Mouse (Mus musculus) mouse trophoblast stem cell (cell line): ENCODE data around the gene Rnf227.

Source experiments
- in situ Hi-C, 2 experiments: fragments of 300-500 bp; cut with MseI, MboI; formaldehyde crosslinking; loops; 2 replicates in 1 of 2; 3 replicates in 1 of 2; pipeline ENCODE4 v1.15.1; 2025

Rnf227 gene

DNA sequence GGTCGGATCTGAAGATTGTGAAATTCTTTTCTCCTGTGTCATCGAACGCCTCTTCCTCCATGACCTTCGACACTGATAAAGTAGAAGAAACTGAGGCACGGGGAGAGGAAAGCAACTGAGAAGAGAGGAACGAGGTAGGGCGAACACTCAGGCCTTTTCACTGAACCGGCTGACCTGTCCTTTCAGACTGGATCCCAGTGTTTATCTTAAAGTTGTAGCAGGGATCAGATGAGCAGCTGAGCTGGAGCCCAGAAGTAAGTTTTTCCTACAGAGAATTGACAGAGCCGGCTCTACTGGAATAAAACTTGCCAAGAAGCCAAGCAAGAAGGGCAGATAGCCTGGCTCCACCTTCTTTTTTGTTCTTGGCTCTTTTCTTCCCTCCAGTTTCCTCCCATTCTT is 30.6 kb downstream of the Rnf227 start:
- in situ Hi-C loops: no loop called here

DNA sequence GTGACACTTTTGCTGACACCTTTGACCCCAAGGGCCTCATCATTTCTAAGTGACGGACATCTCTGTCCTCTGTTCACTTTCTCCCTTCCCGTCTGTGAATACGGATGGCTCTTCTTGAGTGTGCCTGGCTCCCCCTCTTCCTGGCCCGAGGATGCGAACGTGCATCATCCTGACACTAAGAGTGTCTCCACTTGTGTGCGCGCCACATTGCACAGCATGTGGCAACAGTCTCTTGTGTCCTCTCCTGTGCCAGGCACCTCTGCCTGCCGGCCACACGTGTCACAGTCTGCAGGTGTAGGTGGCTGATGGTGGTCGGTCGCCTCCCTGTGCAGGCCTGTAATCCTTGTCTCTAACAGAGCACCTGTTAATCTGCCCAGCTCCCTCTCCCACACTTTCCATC is 31.3 kb downstream of the Rnf227 start:
- in situ Hi-C loops: no loop called here

DNA sequence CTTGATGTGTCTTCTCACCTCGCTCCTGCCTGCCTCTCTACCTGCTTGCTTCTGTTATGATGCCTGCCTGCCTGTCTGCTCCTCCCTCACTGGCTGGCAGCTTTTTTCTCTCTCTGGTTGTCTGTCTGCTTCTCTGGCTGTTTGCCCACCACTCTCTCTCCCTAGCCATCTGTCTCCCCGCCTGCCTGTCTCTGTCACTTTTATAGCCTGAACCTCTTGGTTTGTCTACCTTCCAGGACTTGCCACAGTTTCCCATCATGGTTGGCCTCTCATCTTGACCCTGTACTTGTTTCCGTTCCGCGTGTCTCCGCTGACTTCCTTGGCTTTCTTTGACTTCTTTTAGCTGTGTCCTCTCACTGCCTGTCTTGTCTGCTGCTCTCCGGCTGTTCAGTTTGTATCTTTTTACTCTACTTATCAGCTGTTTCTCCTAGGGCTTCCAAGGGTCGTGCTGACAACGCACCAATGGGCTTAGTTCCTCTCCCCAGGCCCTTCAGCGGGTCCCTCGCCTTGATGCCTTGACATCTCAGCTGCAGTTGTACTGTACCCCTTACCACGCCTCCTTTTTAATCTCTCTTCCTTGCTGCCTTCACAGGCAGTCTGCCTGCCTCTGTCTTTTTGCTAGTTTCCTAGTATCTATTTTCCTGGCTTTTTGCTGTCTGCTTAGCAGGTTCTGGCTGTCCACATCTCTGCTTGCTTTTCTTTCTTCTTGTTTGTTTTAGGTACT is 32.0 kb downstream of the Rnf227 start:
- in situ Hi-C loops: no loop called here

DNA sequence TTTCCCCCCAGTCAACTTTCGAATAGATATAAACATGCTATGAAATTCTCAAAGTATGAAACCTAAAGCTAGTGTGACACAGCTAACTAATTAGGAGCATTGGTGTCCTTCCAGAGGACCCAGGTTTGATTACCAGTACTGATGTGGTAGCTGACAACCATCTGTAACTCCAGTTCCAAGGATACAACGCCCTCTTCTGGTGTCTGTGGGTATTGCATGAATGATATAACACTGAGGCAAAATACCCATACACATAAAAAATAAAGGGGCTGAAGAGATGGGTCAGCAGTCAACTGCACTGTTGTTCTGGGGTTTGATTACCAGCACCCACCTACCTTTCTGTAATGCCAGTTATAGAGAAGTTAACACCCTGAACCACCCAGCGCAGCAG is 32.5 kb downstream of the Rnf227 start:
- in situ Hi-C loops: no loop called here

DNA sequence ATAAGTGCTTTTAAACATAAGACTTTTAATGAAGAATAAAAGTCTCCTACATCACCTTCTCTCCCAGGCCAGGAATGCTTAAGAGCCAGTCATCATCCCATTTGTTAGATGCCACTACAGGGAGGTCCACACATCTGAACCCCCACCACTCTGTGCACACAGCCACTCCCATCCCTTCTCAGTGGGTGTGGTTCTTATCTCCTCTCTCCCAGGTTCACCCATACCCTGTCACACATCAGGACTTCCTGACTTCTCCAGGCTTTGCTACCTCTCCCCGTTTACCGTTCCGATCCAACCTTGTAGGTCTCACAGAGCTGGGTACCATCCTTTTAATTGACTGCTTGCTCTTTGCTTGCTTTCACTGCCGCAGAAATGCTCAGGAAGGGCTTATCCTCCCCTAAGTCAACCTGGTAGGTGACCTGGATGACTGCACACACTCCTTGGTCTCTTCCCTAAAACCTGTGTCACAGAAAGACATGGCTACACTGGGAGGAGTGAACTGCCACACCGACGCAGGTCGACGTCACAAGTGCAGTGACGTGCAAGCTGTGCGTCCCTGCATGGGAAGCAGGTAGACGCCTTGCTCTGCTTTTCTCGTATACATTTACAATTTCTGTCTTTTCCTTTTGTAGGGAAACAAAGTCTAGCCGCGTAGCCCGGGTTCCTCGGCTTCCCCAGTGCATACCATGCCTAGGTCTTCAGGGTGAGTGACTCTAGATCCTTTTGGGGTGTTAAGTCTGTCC is 33.1 kb downstream of the Rnf227 start:
- in situ Hi-C loops: no loop called here

GRCm38 (mm10) chr11:69375646-69376045 is 35.4 kb downstream of the Rnf227 start:
- in situ Hi-C loops: no loop called here

- in situ Hi-C loops: no loop called here
Measured at GRCm38 (mm10) chr11:69377766-69378165, 37.5 kb downstream of the Rnf227 start.

DNA sequence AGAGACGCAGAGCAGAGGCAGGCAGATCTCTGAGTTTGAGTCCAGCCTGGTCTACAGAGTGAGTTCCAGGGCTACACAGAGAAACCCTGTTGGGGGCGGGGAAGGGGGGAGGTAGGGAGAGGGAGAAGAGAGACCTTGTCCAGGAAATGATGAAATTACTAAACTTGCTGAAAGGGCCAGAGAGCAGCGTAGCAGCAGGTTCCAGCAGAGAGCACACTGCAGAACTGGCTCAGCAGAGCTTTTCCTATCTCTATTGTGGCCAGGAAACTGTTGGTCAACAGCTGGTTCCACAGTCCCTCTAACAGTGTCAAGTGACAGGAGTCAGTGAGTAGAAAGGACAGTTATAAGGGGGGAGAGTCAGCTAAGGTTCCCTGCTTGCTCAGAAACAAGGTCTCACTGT is 39.3 kb downstream of the Rnf227 start:
- in situ Hi-C loops: no loop called here

DNA sequence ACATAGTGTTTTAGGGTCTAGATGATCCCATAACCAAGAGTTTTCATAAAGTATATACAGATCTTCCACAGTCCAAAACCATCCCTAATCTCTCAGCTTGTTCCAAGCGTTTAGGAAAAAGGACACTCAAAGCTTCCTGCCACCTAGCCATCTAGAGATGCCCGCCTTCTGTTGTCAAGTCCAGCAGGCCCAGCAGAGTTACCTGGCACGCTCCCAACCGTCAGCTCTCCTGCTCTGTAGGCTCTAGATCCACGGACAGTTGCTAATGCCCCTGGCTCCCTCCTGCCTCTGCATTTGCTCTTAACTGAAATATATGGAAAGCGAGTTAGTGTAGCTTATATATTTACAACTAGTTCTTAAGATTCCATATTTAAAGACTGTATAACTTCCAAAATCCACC is 41.1 kb downstream of the Rnf227 start:
- in situ Hi-C loops: no loop called here

DNA sequence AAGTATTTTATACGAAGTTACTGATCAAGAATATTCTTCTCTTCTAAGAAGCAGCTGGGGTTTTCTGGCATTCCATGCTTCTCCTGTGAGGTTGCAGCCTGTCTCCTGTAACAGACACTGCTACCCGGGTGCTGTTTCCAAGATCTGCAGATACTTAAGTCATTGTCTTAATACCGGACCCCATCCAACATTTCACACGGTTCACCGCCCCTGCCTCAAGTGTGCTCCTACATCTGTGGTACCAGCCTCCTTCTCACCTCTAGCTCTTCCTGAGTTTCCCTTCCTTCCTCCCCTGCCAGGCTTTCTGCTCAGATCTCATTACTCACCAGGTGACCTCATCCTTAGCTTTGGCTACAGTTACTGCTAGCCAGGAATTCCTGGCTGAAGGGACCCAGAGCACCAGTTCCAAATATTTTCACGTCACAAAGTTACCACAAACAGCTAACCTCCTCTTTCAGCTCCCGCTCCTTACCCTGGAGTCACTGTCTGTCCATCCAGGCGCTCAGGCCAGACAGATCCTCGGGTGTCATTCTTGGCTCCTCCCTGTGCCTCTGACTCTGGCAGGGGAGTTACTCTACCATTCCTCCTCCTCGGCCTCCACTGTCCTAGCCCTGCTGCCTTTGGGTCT is 42.3 kb downstream of the Rnf227 start:
- in situ Hi-C loops: no loop called here

DNA sequence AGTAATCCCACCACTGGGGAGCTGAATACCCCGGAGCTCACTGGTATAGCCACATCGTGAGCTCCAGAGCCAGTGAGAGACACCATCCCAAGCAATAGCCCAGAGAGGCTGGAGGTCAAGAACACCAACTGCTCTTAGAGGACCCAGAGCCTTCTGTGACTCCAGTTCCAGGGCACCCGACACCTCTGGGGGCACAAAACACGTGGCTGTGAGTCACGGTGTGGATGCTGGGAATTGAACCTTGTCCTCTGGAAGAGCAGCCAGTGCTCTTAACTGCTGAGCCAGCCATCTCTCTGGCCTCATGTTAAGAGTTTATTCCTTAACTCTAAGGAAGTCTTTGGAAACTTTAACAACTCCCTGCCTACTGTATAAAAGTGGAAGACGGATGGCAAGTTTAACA is 44.7 kb downstream of the Rnf227 start:
- in situ Hi-C loops: loop anchor here (5.0 kb wide), 2 partner anchors 118 to 123 kb away; no protein-coding TSS in a partner anchor

- in situ Hi-C loops: loop anchor here (5.0 kb wide), 2 partner anchors 119 to 124 kb away; no protein-coding TSS in a partner anchor
Measured at GRCm38 (mm10) chr11:69386758-69387157, 46.5 kb downstream of the Rnf227 start.

DNA sequence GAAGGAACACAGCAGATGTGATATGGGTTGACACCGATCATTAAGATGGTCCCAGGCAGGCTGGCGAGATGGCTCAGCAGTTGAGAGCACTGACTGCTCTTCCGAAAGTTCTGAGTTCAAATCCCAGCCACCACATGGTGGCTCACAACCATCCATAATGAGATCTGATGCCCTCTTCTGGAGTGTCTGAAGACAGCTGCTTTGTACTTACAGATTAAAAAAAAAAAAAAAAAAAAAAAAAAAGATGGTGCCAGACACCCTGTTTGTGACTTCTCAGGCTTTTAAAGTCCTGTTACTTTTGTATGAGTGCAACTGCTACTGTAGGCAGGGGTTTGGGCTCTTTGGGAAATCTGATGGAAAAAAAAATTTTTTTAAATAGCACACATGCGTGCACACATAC is 48.4 kb downstream of the Rnf227 start:
- in situ Hi-C loops: loop anchor here (5.0 kb wide), 2 partner anchors 121 to 126 kb away; no protein-coding TSS in a partner anchor

GRCm38 (mm10) chr11:69389531-69390399 is 49.5 kb downstream of the Rnf227 start:
- in situ Hi-C loops: loop anchor here (5.0 kb wide), 2 partner anchors 122 to 127 kb away; no protein-coding TSS in a partner anchor

GRCm38 (mm10) chr11:69390400-69391034 is 50.3 kb downstream of the Rnf227 start:
- in situ Hi-C loops: no loop called here
